Mouse (Mus musculus) limb, embryonic 15.5 days (tissue): ENCODE data around the gene Acadsb. TPM values are rescaled to one million over a fixed set of nuclear protein-coding genes. Genes with fewer than 3 reads are reported as not detected.

Source experiments
- ATAC-seq: fragments of 200-750 bp; cut with Nextera tagmentation; 2 replicates; pipeline ENCODE4 v1.8.0; 2017; ENCODE audit warnings: low read depth, moderate TSS enrichment; ENCODE audit not compliant: insufficient number of reproducible peaks, low FRiP score, low TSS enrichment
- H3K27ac ChIP-seq: fragments of 300-500 bp; sonication (generic); 2 replicates; pipeline ENCODE4 v1.5.1; 2015; ENCODE audit warnings: moderate library complexity, mild to moderate bottlenecking, inconsistent platforms
- H3K27me3 ChIP-seq: fragments of 300-500 bp; sonication (generic); 2 replicates; pipeline ENCODE4 v1.6.1; 2015; ENCODE audit warnings: inconsistent platforms
- H3K36me3 ChIP-seq: fragments of 300-500 bp; sonication (generic); 2 replicates; pipeline ENCODE4 v1.6.1; 2015; ENCODE audit warnings: inconsistent platforms
- H3K4me1 ChIP-seq: fragments of 300-500 bp; sonication (generic); 2 replicates; pipeline ENCODE4 v1.6.1; 2015; ENCODE audit warnings: inconsistent platforms
- H3K4me2 ChIP-seq: fragments of 300-500 bp; sonication (generic); 2 replicates; pipeline ENCODE4 v1.6.1; 2015; ENCODE audit warnings: mild to moderate bottlenecking, inconsistent platforms
- H3K4me3 ChIP-seq: fragments of 300-500 bp; sonication (generic); 2 replicates; pipeline ENCODE4 v1.5.1; 2015; ENCODE audit warnings: mild to moderate bottlenecking, inconsistent platforms
- H3K9ac ChIP-seq: fragments of 300-500 bp; sonication (generic); 2 replicates; pipeline ENCODE4 v1.6.1; 2015; ENCODE audit warnings: inconsistent platforms
- H3K9me3 ChIP-seq: fragments of 300-500 bp; sonication (generic); 2 replicates; pipeline ENCODE4 v1.6.1; 2016; ENCODE audit warnings: inconsistent platforms
- WGBS: fragments of 180-500 bp; shearing (Covaris S2); methylation state at CpG from one replicate; pipeline ENCODE4 v1.1.7; 2015; 5-methylcytosine and 5-hydroxymethylcytosine counted together
- polyA plus RNA-seq: library from polyadenylated mRNA; unstranded; fragments of >200 nt; fragmentation: Nextera tagmentation; extraction: Ambion mirVana; gene quantifications from 2 replicates; pipeline ENCODE4 v1.2.1, GENCODE M21; 2015

The Acadsb gene
- polyA plus RNA-seq, 1 experiment from 2014 or later = 113 TPM

- H3K27me3 ChIP-seq = no peaks in the 10 kb centered on the region
- H3K36me3 ChIP-seq = no peaks in the 10 kb centered on the region
- no peaks in the 10 kb centered on the region for H3K9me3 ChIP-seq
- H3K9ac ChIP-seq = no peak overlapping the region
- no peak for ATAC-seq
- no peak overlapping the region for H3K4me2 ChIP-seq
- 77% methylated on average over 3 of the region's 3 CpGs for WGBS
- H3K4me1 ChIP-seq = no peaks in the 10 kb centered on the region
- H3K27ac ChIP-seq = no peak overlapping the region
- H3K4me3 ChIP-seq = no peak overlapping the region
Observed at GRCm38 (mm10) chr7:131469506-131469905, 59.1 kb downstream of the Acadsb start.

- H3K9me3 ChIP-seq = no peaks in the 10 kb centered on the region
- no peaks in the 10 kb centered on the region for H3K27me3 ChIP-seq
- no peak for ATAC-seq
- WGBS = 92% methylated on average over 5 of the region's 5 CpGs
- H3K4me1 ChIP-seq = no peaks in the 10 kb centered on the region
- no peak overlapping the region for H3K27ac ChIP-seq
- no peak overlapping the region for H3K9ac ChIP-seq
- no peaks in the 10 kb centered on the region for H3K36me3 ChIP-seq
- no peak overlapping the region for H3K4me2 ChIP-seq
- H3K4me3 ChIP-seq = no peak overlapping the region
Observed at GRCm38 (mm10) chr7:131471551-131471950, 61.1 kb downstream of the Acadsb start.

GRCm38 (mm10) chr7:131477140-131477539 lies 66.7 kb downstream of the Acadsb start:
- Histone ChIP-seq H3K4me1 (no peaks in the 10 kb centered on the region), H3K27ac (no peak overlapping the region), H3K9ac (no peak overlapping the region), H3K4me2 (no peak overlapping the region), H3K27me3 (no peaks in the 10 kb centered on the region), H3K9me3 (no peaks in the 10 kb centered on the region), H3K4me3 (no peak overlapping the region), H3K36me3 (no peaks in the 10 kb centered on the region)
- 31% methylated on average over 8 of the region's 8 CpGs for WGBS
- ATAC-seq = no peak

GRCm38 (mm10) chr7:131478403-131478802 lies 68.0 kb downstream of the Acadsb start:
- Histone ChIP-seq H3K4me2 (no peak overlapping the region), H3K36me3 (no peaks in the 10 kb centered on the region), H3K4me3 (no peak overlapping the region), H3K4me1 (no peaks in the 10 kb centered on the region), H3K27ac (no peak overlapping the region), H3K27me3 (no peaks in the 10 kb centered on the region), H3K9me3 (no peaks in the 10 kb centered on the region), H3K9ac (no peak overlapping the region)
- no peak for ATAC-seq
- 95% methylated on average over 5 of the region's 5 CpGs for WGBS

Other genes with a start within 250 kb of the Acadsb start
- 0.01 and 0.02 TPM in 2 replicates for gene 5430419D17Rik, start 236.2 kb upstream of the Acadsb start, polyA plus RNA-seq
- 0.06 TPM in 1 of 2 replicates, not detected in the other for gene Cuzd1, start 88.3 kb upstream of the Acadsb start, polyA plus RNA-seq
- not detected in 2 replicates for gene Fam24b, start 81.1 kb upstream of the Acadsb start, polyA plus RNA-seq
- gene Fam24a, start 76.7 kb upstream of the Acadsb start, polyA plus RNA-seq = 0.36 TPM in 1 of 2 replicates, not detected in the other
- 24.3 and 25.2 TPM in 2 replicates for gene 2310057M21Rik, start 47.8 kb upstream of the Acadsb start, polyA plus RNA-seq
- gene Pstk, start 39.5 kb upstream of the Acadsb start, polyA plus RNA-seq = 64.4 and 65.9 TPM in 2 replicates
- gene Ikzf5, start 80 bp upstream of the Acadsb start, polyA plus RNA-seq = 11.5 and 12.5 TPM in 2 replicates
- gene Hmx3, start 132.3 kb downstream of the Acadsb start, polyA plus RNA-seq = not detected in 2 replicates
- gene Hmx2, start 138.2 kb downstream of the Acadsb start, polyA plus RNA-seq = not detected in 2 replicates
- 176 and 179 TPM in 2 replicates for gene Bub3, start 149.6 kb downstream of the Acadsb start, polyA plus RNA-seq